Mouse (Mus musculus): Measurements from ENCODE around the gene Ube2g1. TPM values are rescaled to one million over a fixed set of nuclear protein-coding genes. Genes with fewer than 3 reads are reported as not detected.
"Not testable (repeated sequence)": the region's sequence is repeated elsewhere in the genome, so short reads cannot be mapped to it uniquely, and the experiment has no call there.

Ube2g1 gene
- total RNA-seq, 2 experiments from 2014 or later = 9.4 to 16.3 TPM

- ATAC-seq (replicated peaks; ENCODE audit: low FRiP score, poor library complexity, severe bottlenecking) = no peak
Observed at GRCm38 (mm10) chr11:72595010-72595737, 11.9 kb upstream of the Ube2g1 start.

GRCm38 (mm10) chr11:72597780-72598179 is 9.3 kb upstream of the Ube2g1 start:
- no peak for ATAC-seq (replicated peaks; ENCODE audit: low FRiP score, poor library complexity, severe bottlenecking)

- peak; percentile 59 for ATAC-seq (replicated peaks; ENCODE audit: low FRiP score, poor library complexity, severe bottlenecking)
Observed at GRCm38 (mm10) chr11:72607469-72608070, 487 bp downstream of the Ube2g1 start.

- ATAC-seq (replicated peaks; ENCODE audit: low FRiP score, poor library complexity, severe bottlenecking) = peak; percentile 81
Observed at GRCm38 (mm10) chr11:72608071-72608679, 1.1 kb downstream of the Ube2g1 start.

- no peak for ATAC-seq (replicated peaks; ENCODE audit: low FRiP score, poor library complexity, severe bottlenecking)
Observed at GRCm38 (mm10) chr11:72609242-72609641, 2.2 kb downstream of the Ube2g1 start.

GRCm38 (mm10) chr11:72614336-72614735 is 7.3 kb downstream of the Ube2g1 start:
- not testable (repeated sequence) for ATAC-seq (replicated peaks; ENCODE audit: low FRiP score, poor library complexity, severe bottlenecking)

- ATAC-seq (replicated peaks; ENCODE audit: low FRiP score, poor library complexity, severe bottlenecking) = no peak
Observed at GRCm38 (mm10) chr11:72615931-72616330, 8.8 kb downstream of the Ube2g1 start.

- no peak for ATAC-seq (replicated peaks; ENCODE audit: low FRiP score, poor library complexity, severe bottlenecking)
Observed at GRCm38 (mm10) chr11:72618476-72618875, 11.4 kb downstream of the Ube2g1 start.

- no peak for ATAC-seq (replicated peaks; ENCODE audit: low FRiP score, poor library complexity, severe bottlenecking)
Observed at GRCm38 (mm10) chr11:72642730-72643129, 35.6 kb downstream of the Ube2g1 start.

GRCm38 (mm10) chr11:72645386-72645785 is 38.3 kb downstream of the Ube2g1 start:
- no peak for ATAC-seq (replicated peaks; ENCODE audit: low FRiP score, poor library complexity, severe bottlenecking)

- no peak for ATAC-seq (replicated peaks; ENCODE audit: low FRiP score, poor library complexity, severe bottlenecking)
Observed at GRCm38 (mm10) chr11:72650347-72650746, 43.3 kb downstream of the Ube2g1 start.

GRCm38 (mm10) chr11:72659918-72660317 is 52.8 kb downstream of the Ube2g1 start:
- ATAC-seq (replicated peaks; ENCODE audit: low FRiP score, poor library complexity, severe bottlenecking) = peak; percentile 46; the same call in 1 of the 2 replicates

- no peak for ATAC-seq (replicated peaks; ENCODE audit: low FRiP score, poor library complexity, severe bottlenecking)
Observed at GRCm38 (mm10) chr11:72660359-72660758, 53.3 kb downstream of the Ube2g1 start.

- no peak for ATAC-seq (replicated peaks; ENCODE audit: low FRiP score, poor library complexity, severe bottlenecking)
Observed at GRCm38 (mm10) chr11:72664641-72665040, 57.6 kb downstream of the Ube2g1 start.

- no peak for ATAC-seq (replicated peaks; ENCODE audit: low FRiP score, poor library complexity, severe bottlenecking)
Observed at GRCm38 (mm10) chr11:72670634-72671033, 63.6 kb downstream of the Ube2g1 start.

GRCm38 (mm10) chr11:72671294-72671988 is 64.4 kb downstream of the Ube2g1 start:
- no peak for ATAC-seq (replicated peaks; ENCODE audit: low FRiP score, poor library complexity, severe bottlenecking)

- no peak for ATAC-seq (replicated peaks; ENCODE audit: low FRiP score, poor library complexity, severe bottlenecking)
Observed at GRCm38 (mm10) chr11:72672438-72672837, 65.4 kb downstream of the Ube2g1 start.

- 0 out of 2 replicates have a peak, but pooled peaks have one; percentile 30 for ATAC-seq (replicated peaks; ENCODE audit: low FRiP score, poor library complexity, severe bottlenecking)
Observed at GRCm38 (mm10) chr11:72675280-72675679, 68.2 kb downstream of the Ube2g1 start.

- no peak for ATAC-seq (replicated peaks; ENCODE audit: low FRiP score, poor library complexity, severe bottlenecking)
Observed at GRCm38 (mm10) chr11:72680726-72681125, 73.6 kb downstream of the Ube2g1 start.

- ATAC-seq (replicated peaks; ENCODE audit: low FRiP score, poor library complexity, severe bottlenecking) = no peak
Observed at GRCm38 (mm10) chr11:72683402-72683801, 76.3 kb downstream of the Ube2g1 start.
